Mouse (Mus musculus) ES-Bruce4 (cell line): ENCODE results near the gene Golt1a.

Source experiments
- CTCF ChIP-seq: IDR thresholded peaks from one replicate; pipeline ENCODE4 v1.8.1; 2011; ENCODE audit warnings: low read depth, low read length
- POLR2A ChIP-seq: IDR thresholded peaks from one replicate; pipeline ENCODE4 v1.8.1; 2011; ENCODE audit warnings: low read length; ENCODE audit not compliant: insufficient read depth

DNA sequence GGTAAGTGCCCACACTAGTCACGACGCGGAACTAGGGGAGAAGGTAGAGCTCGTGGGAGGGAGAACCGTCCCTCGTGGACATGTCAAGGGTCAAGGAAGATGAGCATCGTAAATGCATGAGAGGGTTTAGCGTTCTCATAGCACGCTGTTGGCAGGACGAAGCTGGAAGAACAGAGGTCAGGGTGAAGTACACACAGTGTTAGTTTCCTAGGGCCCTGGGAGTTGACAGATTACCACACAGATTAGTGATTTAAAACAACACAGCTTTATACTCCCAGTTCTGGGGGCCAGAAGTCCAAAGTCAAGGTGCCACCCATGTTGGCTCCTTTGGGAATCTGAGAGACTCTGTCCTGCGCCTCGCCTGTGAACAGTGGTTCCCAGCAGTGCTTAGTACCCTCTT is 21.7 kb upstream of the Golt1a start:
- TF ChIP-seq CTCF = no peak
- TF ChIP-seq POLR2A = no peak
